Mouse (Mus musculus) CD4-positive, CD25-positive, alpha-beta regulatory T cell (primary cell): ENCODE data around the gene Ifna9. TPM values are rescaled to one million over a fixed set of nuclear protein-coding genes. Genes with fewer than 3 reads are reported as not detected.

Experiments used
- polyA plus RNA-seq: library from polyadenylated mRNA; unstranded; fragments of 100-300 nt; shearing (Covaris generic); gene quantifications from one replicate; pipeline ENCODE4 v1.2.1, GENCODE M21; 2017

Ifna9 gene
- polyA plus RNA-seq, result not detected

GRCm38 (mm10) chr4:88592285-88592684, at the start of gene Ifna9:
Ifna9 (minus strand) TSS chr4:88592385.

GRCm38 (mm10) chr4:88634311-88634710, 42.1 kb upstream of the Ifna9 start, which contains the start of gene C87499:
C87499 (minus strand) TSS chr4:88634411.

GRCm38 (mm10) chr4:88603276-88603675, 11.1 kb upstream of the Ifna9 start, which contains the start of gene Ifna12:
Ifna12 (minus strand) TSS chr4:88603376.

GRCm38 (mm10) chr4:88571698-88572097, 20.5 kb downstream of the Ifna9 start, which contains the start of gene Ifna14:
Ifna14 (minus strand) TSS chr4:88571798.

GRCm38 (mm10) chr4:88558145-88558544, 34.0 kb downstream of the Ifna9 start, which contains the start of gene Ifna15:
Ifna15 (minus strand) TSS chr4:88558245.

Other genes starting within 250 kb of the Ifna9 start
- gene Hacd4, start 153.5 kb downstream of the Ifna9 start, polyA plus RNA-seq, result 0.47 TPM
- not detected for gene Ifnb1, start 69.6 kb downstream of the Ifna9 start, polyA plus RNA-seq
- not detected for gene Ifna15, start 34.1 kb downstream of the Ifna9 start, polyA plus RNA-seq
- not detected for gene Ifna14, start 20.6 kb downstream of the Ifna9 start, polyA plus RNA-seq
- gene Ifna12, start 11.0 kb upstream of the Ifna9 start, polyA plus RNA-seq, result not detected
- not detected for gene C87499, start 42.0 kb upstream of the Ifna9 start, polyA plus RNA-seq
- not detected for gene Ifna13, start 52.1 kb upstream of the Ifna9 start, polyA plus RNA-seq
- not detected for gene Ifna16, start 84.5 kb upstream of the Ifna9 start, polyA plus RNA-seq
- not detected for gene Ifna2, start 91.5 kb upstream of the Ifna9 start, polyA plus RNA-seq
- not detected for gene Ifnab, start 99.0 kb upstream of the Ifna9 start, polyA plus RNA-seq
- 0.32 TPM for gene Gm26566, start 129.4 kb upstream of the Ifna9 start, polyA plus RNA-seq
- gene Klhl9, start 130.1 kb upstream of the Ifna9 start, polyA plus RNA-seq, result 26.9 TPM
- not detected for gene Gm13271, start 162.5 kb upstream of the Ifna9 start, polyA plus RNA-seq
- 0.97 TPM for gene Gm13283, start 167.7 kb upstream of the Ifna9 start, polyA plus RNA-seq
- gene Gm13290, start 181.4 kb upstream of the Ifna9 start, polyA plus RNA-seq, result 0.35 TPM
- gene Gm13289, start 184.5 kb upstream of the Ifna9 start, polyA plus RNA-seq, result not detected
- not detected for gene Gm13272, start 187.5 kb upstream of the Ifna9 start, polyA plus RNA-seq
- 0.68 TPM for gene Ifnz, start 189.7 kb upstream of the Ifna9 start, polyA plus RNA-seq
- not detected for gene Gm13276, start 193.3 kb upstream of the Ifna9 start, polyA plus RNA-seq
- gene Gm13277, start 196.2 kb upstream of the Ifna9 start, polyA plus RNA-seq, result not detected
- not detected for gene Gm13278, start 199.2 kb upstream of the Ifna9 start, polyA plus RNA-seq
- gene Gm13275, start 202.1 kb upstream of the Ifna9 start, polyA plus RNA-seq, result not detected
- gene Gm13279, start 205.0 kb upstream of the Ifna9 start, polyA plus RNA-seq, result not detected
- gene Gm13285, start 207.3 kb upstream of the Ifna9 start, polyA plus RNA-seq, result 1.1 TPM
- not detected for gene Gm13287, start 210.9 kb upstream of the Ifna9 start, polyA plus RNA-seq
- not detected for gene Gm13288, start 213.1 kb upstream of the Ifna9 start, polyA plus RNA-seq
- not detected for gene Ifna7, start 223.8 kb upstream of the Ifna9 start, polyA plus RNA-seq
- gene Ifna11, start 227.6 kb upstream of the Ifna9 start, polyA plus RNA-seq, result not detected
- gene Ifna6, start 235.0 kb upstream of the Ifna9 start, polyA plus RNA-seq, result not detected
- not detected for gene Ifna5, start 243.1 kb upstream of the Ifna9 start, polyA plus RNA-seq
- not detected for gene Ifna4, start 249.5 kb upstream of the Ifna9 start, polyA plus RNA-seq